Mouse (Mus musculus) liver, adult 2 months (tissue): ENCODE data around the gene Tent4a.

Experiments
- CTCF ChIP-seq: fragments of 200-500 bp; IDR thresholded peaks from 2 replicates; pipeline ENCODE4 v1.5.1; 2011; ENCODE audit warnings: low read depth, low read length, control low read depth
- POLR2A ChIP-seq: fragments of 200-500 bp; IDR thresholded peaks from 2 replicates; pipeline ENCODE4 v1.6.1; 2011; ENCODE audit warnings: low read length, control low read depth; ENCODE audit not compliant: insufficient read depth; ENCODE audit errors: extremely low read depth

DNA sequence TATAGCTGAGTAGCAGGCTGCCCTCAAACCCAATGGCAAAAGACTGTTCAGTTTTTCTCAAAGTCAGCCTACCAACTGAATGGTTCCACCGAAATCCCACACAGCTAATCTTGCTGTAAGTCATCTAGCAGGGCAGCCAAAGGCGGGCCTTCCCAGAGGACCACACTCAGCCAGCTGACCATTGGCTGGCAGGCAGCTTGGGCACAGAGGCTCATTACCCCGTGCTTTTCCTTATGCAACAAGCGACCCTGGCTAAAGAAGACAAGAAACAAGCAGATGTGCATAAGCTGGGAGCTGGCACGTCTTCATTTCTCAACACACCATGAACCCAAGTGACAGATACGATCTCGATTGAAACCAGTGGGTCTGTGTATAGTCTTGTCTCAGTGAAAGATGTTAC is 2.9 kb upstream of the Tent4a start:
- TF ChIP-seq CTCF (no peak), POLR2A (no peak)
